ENCODE assay signal across 15 mouse cellular contexts in the genomic region with DNA sequence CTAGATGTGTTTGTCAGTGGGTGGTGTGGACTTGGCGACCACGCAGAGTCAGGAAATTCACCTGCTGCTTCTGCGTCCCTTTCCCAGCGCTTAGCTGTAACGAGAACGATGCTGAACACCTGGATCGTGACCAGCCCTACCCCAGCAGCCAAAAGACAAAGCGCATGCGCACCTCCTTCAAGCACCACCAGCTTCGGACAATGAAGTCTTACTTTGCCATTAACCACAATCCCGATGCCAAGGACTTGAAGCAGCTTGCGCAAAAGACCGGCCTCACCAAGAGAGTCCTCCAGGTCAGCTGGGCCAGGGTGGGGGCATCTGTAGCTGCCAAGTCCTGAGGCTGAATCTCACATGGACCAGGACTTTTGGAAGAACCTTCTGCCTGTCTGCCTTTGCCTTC. TPM values are rescaled to one million over a fixed set of nuclear protein-coding genes. Genes with fewer than 3 reads are reported as not detected.
DNase-seq lines count a peak whose midpoint lies in the region; ATAC-seq lines count a peak whose summit lies in the region.
"Had no signal": no experiment of that assay in that cellular context is flagged by ENCODE, and none has a peak within 500 bp of the region (broad histone marks: within the 10 kb centered on the region; RNA-seq: fewer than 3 reads in every experiment).

No protein-coding gene starts in this region.

- no peak overlapping the region for H3K4me2 ChIP-seq in limb, embryonic 11.5 days (ENCODE audit: low read depth, severe bottlenecking)
- peak overlapping the region; percentile 85 for H3K4me2 ChIP-seq in forebrain, embryonic 11.5 days (ENCODE audit: low read depth, low read length, severe bottlenecking)
- peak overlapping the region; percentile 75 for H3K4me2 ChIP-seq in midbrain, embryonic 14.5 days (ENCODE audit: low read length)

- H3K27ac ChIP-seq in limb, embryonic 11.5 days (replicated peaks; ENCODE audit: low read depth, low read length), result no peak overlapping the region
- no peak overlapping the region for H3K27ac ChIP-seq in limb, embryonic 10.5 days
- H3K27ac ChIP-seq in forebrain, embryonic 11.5 days (ENCODE audit: low read depth, low read length), result no peak overlapping the region
- H3K27ac ChIP-seq in midbrain, embryonic 14.5 days (replicated peaks; ENCODE audit: low read depth, low read length), result no peak overlapping the region; the same call in 1 of the 2 replicates
- H3K27ac ChIP-seq: gastrocnemius, adult 2 months had no signal

- peaks cover 18% of the 10 kb centered on the region for H3K4me1 ChIP-seq in limb, embryonic 11.5 days (ENCODE audit: control insufficient read depth, insufficient read depth, low read length)
- H3K4me1 ChIP-seq in limb, embryonic 10.5 days, result peaks cover 52% of the 10 kb centered on the region
- peaks cover 19% of the 10 kb centered on the region for H3K4me1 ChIP-seq in forebrain, embryonic 11.5 days (replicated peaks; ENCODE audit: control insufficient read depth, insufficient read depth, low read length)
- H3K4me1 ChIP-seq in midbrain, embryonic 14.5 days (ENCODE audit: control insufficient read depth, insufficient read depth, low read length), result peaks cover 7% of the 10 kb centered on the region; the same call in 1 of the 2 replicates

- H3K4me3 ChIP-seq in limb, embryonic 11.5 days (ENCODE audit: low read depth, low read length), result no peak overlapping the region
- no peak overlapping the region for H3K4me3 ChIP-seq in limb, embryonic 10.5 days
- peak overlapping the region; percentile 93 for H3K4me3 ChIP-seq in forebrain, embryonic 11.5 days (ENCODE audit: low read depth, low read length)
- peak overlapping the region; percentile 56 for H3K4me3 ChIP-seq in midbrain, embryonic 14.5 days (replicated peaks; ENCODE audit: low read depth, low read length)
- H3K4me3 ChIP-seq: gastrocnemius, adult 2 months had no signal

- peak; percentile 45 for DNase-seq in limb, embryonic 11.5 days (ENCODE audit: low spot score)
- no peak for DNase-seq in limb, embryonic 10.5 days (ENCODE audit: low spot score)
- peak; percentile 43 for DNase-seq in embryo, embryonic 10.5 days (ENCODE audit: low spot score)
- peak; percentile 64 for DNase-seq in forebrain, embryonic 11.5 days (ENCODE audit: low spot score)
- peak; percentile 33 for DNase-seq in midbrain, embryonic 14.5 days
- no peak for DNase-seq in adrenal gland, postnatal 36 days
- no peak for DNase-seq in urinary bladder, postnatal 36 days (ENCODE audit: low spot score in 2 of 2)
- DNase-seq: cerebellum, postnatal 25 days; layer of hippocampus, adult 9-11 months; thymus, postnatal 36 days had no signal

- no peaks in the 10 kb centered on the region; the same call in 1 of the 2 replicates for H3K36me3 ChIP-seq in limb, embryonic 11.5 days (ENCODE audit: control insufficient read depth, insufficient read depth, low read length)
- H3K36me3 ChIP-seq in limb, embryonic 10.5 days, result peaks cover 63% of the 10 kb centered on the region
- peaks cover 16% of the 10 kb centered on the region for H3K36me3 ChIP-seq in forebrain, embryonic 11.5 days (ENCODE audit: control insufficient read depth, insufficient read depth, low read length)
- H3K36me3 ChIP-seq in midbrain, embryonic 14.5 days (ENCODE audit: control insufficient read depth, insufficient read depth, low read length), result peaks cover 15% of the 10 kb centered on the region

- peaks cover 13% of the 10 kb centered on the region for H3K27me3 ChIP-seq in limb, embryonic 11.5 days (ENCODE audit: control insufficient read depth, insufficient read depth, low read length)
- peaks cover 85% of the 10 kb centered on the region for H3K27me3 ChIP-seq in limb, embryonic 10.5 days (ENCODE audit: low read depth, poor library complexity, severe bottlenecking)
- H3K27me3 ChIP-seq in forebrain, embryonic 11.5 days (ENCODE audit: control insufficient read depth, insufficient read depth, low read length), result peaks cover 8% of the 10 kb centered on the region
- peaks cover 60% of the 10 kb centered on the region for H3K27me3 ChIP-seq in midbrain, embryonic 14.5 days (ENCODE audit: control insufficient read depth, insufficient read depth, low read length)

- H3K9me3 ChIP-seq in limb, embryonic 11.5 days (ENCODE audit: control insufficient read depth, low read length), result no peaks in the 10 kb centered on the region
- no peaks in the 10 kb centered on the region for H3K9me3 ChIP-seq in limb, embryonic 10.5 days (replicated peaks)
- no peaks in the 10 kb centered on the region for H3K9me3 ChIP-seq in forebrain, embryonic 11.5 days (ENCODE audit: control insufficient read depth, low read length)
- H3K9me3 ChIP-seq in midbrain, embryonic 14.5 days (ENCODE audit: control insufficient read depth, low read length), result no peaks in the 10 kb centered on the region

- ATAC-seq in limb, embryonic 11.5 days (ENCODE audit: insufficient number of reproducible peaks, low FRiP score, low TSS enrichment, low read depth), result no peak
- ATAC-seq in forebrain, embryonic 11.5 days (replicated peaks; ENCODE audit: low FRiP score), result no peak
- no peak for ATAC-seq in midbrain, embryonic 14.5 days (ENCODE audit: low FRiP score, low TSS enrichment)

- no peak overlapping the region for H3K9ac ChIP-seq in limb, embryonic 11.5 days (ENCODE audit: low read length)
- peak overlapping the region; percentile 99 for H3K9ac ChIP-seq in forebrain, embryonic 11.5 days (ENCODE audit: low read length)
- H3K9ac ChIP-seq in midbrain, embryonic 14.5 days (replicated peaks; ENCODE audit: low read length), result peak overlapping the region; percentile 20; the same call in 1 of the 2 replicates

- 23% methylated on average over 13 of the region's 13 CpGs for WGBS in limb, embryonic 11.5 days
- WGBS in limb, embryonic 10.5 days, result 15% methylated on average over 13 of the region's 13 CpGs
- 15% methylated on average over 13 of the region's 13 CpGs for WGBS in forebrain, embryonic 11.5 days
- 2% methylated on average over 13 of the region's 13 CpGs for WGBS in midbrain, embryonic 14.5 days

RNA-seq across cellular contexts. Expression of gene Lhx2, which starts 20.7 kb away (rescaled TPM):
- 29.0 and 31.2 TPM in 2 replicates for polyA plus RNA-seq in limb, embryonic 11.5 days (2014; fragmentation: Nextera tagmentation; extraction: Ambion mirVana)
- polyA plus RNA-seq in limb, embryonic 10.5 days (2016; fragmentation: Nextera tagmentation; extraction: Ambion mirVana), result 33.7 and 48.4 TPM in 2 replicates
- polyA plus RNA-seq in forebrain, embryonic 11.5 days (2014; fragmentation: Nextera tagmentation; extraction: Ambion mirVana), result 175 and 195 TPM in 2 replicates
- 47.8 and 68.9 TPM in 2 replicates for polyA plus RNA-seq in midbrain, embryonic 14.5 days (2014; fragmentation: Nextera tagmentation; extraction: Ambion mirVana)
- total RNA-seq in adrenal gland, postnatal 36 days (2021), result not detected
- total RNA-seq: adrenal gland, adult 18-20 months; hematopoietic stem cell, adult 5-6 weeks had no signal
- polyA plus RNA-seq: kidney, embryonic 14.5 days; lung, embryonic 16.5 days had no signal

Comparison
In these comparisons a context has a peak if more than half of its experiments do, and no peak if none do; other contexts are left out.
1. DNase-seq: peak in limb, embryonic 11.5 days (single experiment), embryo, embryonic 10.5 days (single experiment), forebrain, embryonic 11.5 days (single experiment) and midbrain, embryonic 14.5 days (single experiment); none in limb, embryonic 10.5 days (single experiment), adrenal gland, postnatal 36 days (0 of 2) and urinary bladder, postnatal 36 days (0 of 2).
2. H3K4me3 ChIP-seq: peak in forebrain, embryonic 11.5 days (single experiment) and midbrain, embryonic 14.5 days (single experiment); none in limb, embryonic 11.5 days (single experiment) and limb, embryonic 10.5 days (single experiment).